Mouse (Mus musculus) bone marrow macrophage, adult 2 months (primary cell): ENCODE results near the gene Pou4f2.

Experiments used
- CTCF ChIP-seq: IDR thresholded peaks from 2 replicates; pipeline ENCODE4 v1.5.1; 2012; ENCODE audit warnings: low read depth, mild to moderate bottlenecking, low read length, moderate library complexity
- POLR2A ChIP-seq: IDR thresholded peaks from 2 replicates; pipeline ENCODE4 v1.6.1; 2012; ENCODE audit warnings: mild to moderate bottlenecking, low read depth, low read length, borderline replicate concordance

GRCm38 (mm10) chr8:78419272-78419671 lies 17.2 kb downstream of the Pou4f2 start:
- TF ChIP-seq CTCF (no peak), POLR2A (no peak)
